Mouse (Mus musculus) lung, postnatal 0 days (tissue): Measurements from ENCODE around the gene Pi16. TPM values are rescaled to one million over a fixed set of nuclear protein-coding genes. Genes with fewer than 3 reads are reported as not detected.
A peak's percentile ranks its signal among the peaks of the same experiment; 100 is the strongest.

ENCODE experiments used
- ATAC-seq: fragments of 200-750 bp; cut with Nextera tagmentation; 2 replicates; pipeline ENCODE4 v1.8.0; 2017; ENCODE audit warnings: moderate library complexity
- DNase-seq: peaks from one replicate; pipeline ENCODE4 v3.0.0-alpha.2; 2016; ENCODE audit warnings: low spot score
- H3K27ac ChIP-seq: fragments of 300-500 bp; sonication (generic); 2 replicates; pipeline ENCODE4 v1.5.1; 2014; ENCODE audit warnings: antibody characterized with exemption, mild to moderate bottlenecking, low read length, mixed read lengths
- H3K27me3 ChIP-seq: fragments of 300-500 bp; sonication (generic); replicated peaks from 2 replicates; pipeline ENCODE4 v1.6.1; 2014; ENCODE audit warnings: low read length, mixed read lengths; ENCODE audit not compliant: insufficient read depth
- H3K36me3 ChIP-seq: fragments of 300-500 bp; sonication (generic); 2 replicates; pipeline ENCODE4 v1.6.1; 2014; ENCODE audit warnings: low read length, mixed read lengths; ENCODE audit not compliant: insufficient read depth
- H3K4me1 ChIP-seq: fragments of 300-500 bp; sonication (generic); 2 replicates; pipeline ENCODE4 v1.6.1; 2014; ENCODE audit warnings: antibody characterized with exemption, low read depth, low read length, mixed read lengths; ENCODE audit not compliant: insufficient read depth
- H3K4me2 ChIP-seq: fragments of 300-500 bp; sonication (generic); replicated peaks from 2 replicates; pipeline ENCODE4 v1.6.1; 2014; ENCODE audit warnings: low read depth, mild to moderate bottlenecking, low read length, moderate library complexity, mixed read lengths
- H3K4me3 ChIP-seq: fragments of 300-500 bp; sonication (generic); 2 replicates; pipeline ENCODE4 v1.5.1; 2014; ENCODE audit warnings: low read depth, low read length
- H3K9ac ChIP-seq: fragments of 300-500 bp; sonication (generic); replicated peaks from 2 replicates; pipeline ENCODE4 v1.6.1; 2014; ENCODE audit warnings: low read depth, mild to moderate bottlenecking
- H3K9me3 ChIP-seq: fragments of 300-500 bp; sonication (generic); 2 replicates; pipeline ENCODE4 v1.6.1; 2016; ENCODE audit warnings: low read length, mixed read lengths
- CTCF ChIP-seq: IDR thresholded peaks from 2 replicates; pipeline ENCODE4 v1.5.1; 2016; ENCODE audit warnings: antibody characterized with exemption, mild to moderate bottlenecking
- EP300 ChIP-seq: IDR thresholded peaks from 2 replicates; pipeline ENCODE4 v1.6.1; 2016; ENCODE audit warnings: antibody characterized with exemption, mild to moderate bottlenecking, control low read depth
- WGBS: fragments of 180-500 bp; shearing (Covaris S2); extraction: QIAGEN DNeasy Blood & Tissue Kit; methylation state at CpG from one replicate; pipeline ENCODE4 v1.1.7; 2014; 5-methylcytosine and 5-hydroxymethylcytosine counted together
- polyA plus RNA-seq: library from polyadenylated mRNA; unstranded; fragments of >200 nt; fragmentation: Nextera tagmentation; extraction: Ambion mirVana; gene quantifications from 2 replicates; pipeline ENCODE4 v1.2.1, GENCODE M21; 2015

The Pi16 gene
- polyA plus RNA-seq, 1 experiment from 2014 or later: 2.8 TPM

DNA sequence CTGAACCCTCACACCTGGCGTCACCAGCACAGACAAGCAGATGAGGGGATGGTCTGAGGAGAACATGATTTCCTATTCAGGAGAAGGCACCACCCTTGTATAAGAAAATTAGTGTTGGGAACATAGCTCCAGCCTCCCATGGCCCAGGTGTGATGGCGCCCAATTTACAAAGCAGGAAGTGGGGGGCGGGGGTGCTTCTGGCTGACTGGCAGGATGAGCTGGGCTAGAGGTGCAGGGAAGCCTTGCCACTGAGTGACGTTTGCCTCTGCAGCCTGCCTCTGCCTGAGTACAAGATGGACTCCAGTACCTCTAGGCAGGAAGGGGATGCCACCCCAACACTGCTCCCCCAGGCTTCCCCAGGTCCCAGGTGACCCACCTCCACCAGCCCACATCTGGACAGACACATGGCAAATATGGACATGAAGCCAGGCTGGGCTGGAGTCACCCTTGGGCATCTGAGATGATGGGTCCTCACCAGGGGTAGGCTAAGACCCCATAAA lies 14.8 kb downstream of the Pi16 start:
- 75% methylated on average over 4 of the region's 4 CpGs for WGBS
- Histone ChIP-seq H3K27me3 (no peaks in the 10 kb centered on the region), H3K9ac (no peak overlapping the region), H3K27ac (no peak overlapping the region), H3K4me3 (no peak overlapping the region), H3K36me3 (peaks cover 41% of the 10 kb centered on the region), H3K4me1 (no peaks in the 10 kb centered on the region), H3K9me3 (no peaks in the 10 kb centered on the region), H3K4me2 (no peak overlapping the region)
- TF ChIP-seq CTCF (no peak), EP300 (no peak)
- ATAC-seq (no peak), DNase-seq (no peak)

DNA sequence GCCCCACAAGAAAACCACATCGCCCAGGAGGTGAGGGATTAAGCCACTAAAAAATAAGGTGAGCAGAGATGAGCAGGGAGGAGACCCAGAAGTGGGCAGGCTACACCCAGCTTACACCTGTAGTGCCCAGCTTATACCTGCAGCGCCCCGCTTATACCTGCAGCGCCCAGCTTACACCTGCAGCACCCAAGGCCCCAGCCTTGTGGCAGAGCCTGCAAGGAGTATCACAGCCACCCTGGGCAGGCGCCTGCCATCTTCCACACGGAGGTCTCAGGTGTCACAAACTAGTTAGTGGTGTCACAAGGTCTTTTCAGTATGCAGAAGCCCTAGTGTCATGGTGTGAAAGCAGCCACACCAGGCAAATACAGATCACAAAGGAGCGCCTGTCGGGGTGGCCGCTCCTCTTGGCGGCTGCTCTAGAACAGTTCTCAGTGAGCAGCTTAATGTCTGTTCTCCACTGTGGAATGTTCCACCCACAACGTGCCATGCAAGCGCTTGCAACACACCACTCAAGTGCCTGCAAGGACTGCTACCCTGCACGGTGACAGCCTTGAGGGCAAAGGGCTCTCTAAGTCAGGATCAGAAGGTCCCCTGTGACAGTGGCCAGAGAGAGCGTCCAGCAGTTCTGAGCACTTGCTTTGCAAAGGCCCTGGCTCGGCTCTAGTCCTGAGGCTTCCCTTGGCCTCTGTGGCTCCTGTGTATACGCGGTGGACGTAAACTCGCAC lies 18.9 kb downstream of the Pi16 start:
- ATAC-seq: peak; percentile 45
- 78% methylated on average over 19 of the region's 19 CpGs for WGBS
- H3K9ac ChIP-seq: no peak overlapping the region
- no peak overlapping the region for H3K4me3 ChIP-seq
- DNase-seq: peak; percentile 64
- H3K4me1 ChIP-seq: peaks cover 10% of the 10 kb centered on the region; the same call in 1 of the 2 replicates
- no peak overlapping the region for H3K4me2 ChIP-seq
- TF ChIP-seq EP300 (no peak), CTCF (no peak)
- H3K27me3 ChIP-seq: no peaks in the 10 kb centered on the region
- H3K9me3 ChIP-seq: no peaks in the 10 kb centered on the region
- peaks cover 56% of the 10 kb centered on the region for H3K36me3 ChIP-seq
- H3K27ac ChIP-seq: 0 out of 2 replicates have a peak overlapping the region, but pooled peaks have one; percentile 32

DNA sequence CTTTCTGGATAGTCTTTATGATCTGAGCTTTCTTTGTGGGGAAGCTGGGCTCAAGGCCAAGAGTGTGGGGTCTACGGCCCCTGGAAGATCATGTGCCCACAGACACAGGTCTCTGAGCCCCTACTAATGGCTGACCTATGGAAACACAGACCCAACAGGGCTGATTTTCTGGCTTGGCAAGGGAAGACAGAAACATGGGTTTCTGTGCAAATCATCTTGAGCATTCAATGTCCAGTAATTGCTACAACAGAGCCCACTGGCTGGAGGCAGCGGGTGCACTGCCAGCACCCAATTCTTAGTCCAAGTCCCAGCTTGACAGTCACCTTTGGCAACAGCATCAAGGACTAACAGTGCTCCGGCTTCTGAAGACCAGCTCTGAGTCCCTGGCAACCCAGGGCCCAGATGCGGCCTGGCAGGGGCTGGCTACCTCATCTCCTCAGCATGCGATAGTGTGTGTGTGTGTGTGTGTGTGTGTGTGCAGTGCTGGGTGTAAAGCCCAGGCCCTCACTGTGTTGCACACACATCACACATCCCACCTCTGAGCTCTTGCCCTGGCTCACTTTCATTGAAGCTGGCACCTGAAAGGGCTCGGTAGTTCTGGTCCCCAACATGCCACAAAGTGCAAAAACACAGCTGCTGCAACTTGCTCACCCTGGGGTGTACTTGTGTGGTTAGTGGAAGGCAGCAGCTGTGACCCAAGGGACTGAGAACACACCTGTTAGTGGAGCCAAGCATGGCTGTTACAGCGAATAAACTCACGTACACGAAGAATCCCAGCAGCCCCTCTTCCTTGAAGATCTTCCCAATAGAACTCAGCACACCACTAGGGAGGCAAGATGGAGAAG lies 20.7 kb downstream of the Pi16 start:
- Histone ChIP-seq H3K4me2 (no peak overlapping the region), H3K9ac (no peak overlapping the region), H3K27ac (no peak overlapping the region), H3K4me1 (peaks cover 25% of the 10 kb centered on the region), H3K36me3 (peaks cover 45% of the 10 kb centered on the region), H3K4me3 (no peak overlapping the region), H3K9me3 (no peaks in the 10 kb centered on the region), H3K27me3 (no peaks in the 10 kb centered on the region)
- ATAC-seq (no peak), DNase-seq (no peak)
- WGBS: 88% methylated on average over 9 of the region's 9 CpGs
- TF ChIP-seq CTCF (no peak), EP300 (no peak)

DNA sequence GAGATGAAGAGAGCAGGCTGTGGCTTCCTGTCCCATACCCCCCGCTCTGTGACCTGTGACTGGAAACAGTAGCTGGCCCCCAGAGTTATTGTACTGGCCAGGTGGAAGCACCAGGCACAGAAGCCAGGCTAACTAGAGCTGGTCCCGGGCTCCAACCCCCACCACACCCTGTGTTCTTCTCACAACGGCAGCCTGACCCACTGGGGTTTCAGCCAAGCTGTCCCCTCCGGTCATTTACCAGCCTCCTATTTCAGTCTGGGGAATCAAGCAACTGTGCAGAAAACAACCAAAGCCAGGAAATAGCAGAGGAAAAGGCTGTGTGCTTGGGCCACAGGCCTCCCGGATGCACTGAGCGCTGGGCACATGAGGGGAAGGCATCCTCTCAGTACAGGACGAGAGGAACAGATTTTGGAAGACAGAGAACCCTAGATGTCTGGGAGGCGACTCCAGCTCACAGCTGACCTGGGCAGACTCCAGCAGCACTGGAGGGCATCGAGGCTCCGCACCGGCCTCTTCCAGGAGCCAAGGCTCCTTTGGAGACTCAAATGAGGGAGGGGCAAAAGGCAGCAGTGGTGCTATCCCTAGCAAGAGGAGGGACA lies 21.8 kb downstream of the Pi16 start:
- 69% methylated on average over 11 of the region's 11 CpGs for WGBS
- H3K9ac ChIP-seq: no peak overlapping the region

DNA sequence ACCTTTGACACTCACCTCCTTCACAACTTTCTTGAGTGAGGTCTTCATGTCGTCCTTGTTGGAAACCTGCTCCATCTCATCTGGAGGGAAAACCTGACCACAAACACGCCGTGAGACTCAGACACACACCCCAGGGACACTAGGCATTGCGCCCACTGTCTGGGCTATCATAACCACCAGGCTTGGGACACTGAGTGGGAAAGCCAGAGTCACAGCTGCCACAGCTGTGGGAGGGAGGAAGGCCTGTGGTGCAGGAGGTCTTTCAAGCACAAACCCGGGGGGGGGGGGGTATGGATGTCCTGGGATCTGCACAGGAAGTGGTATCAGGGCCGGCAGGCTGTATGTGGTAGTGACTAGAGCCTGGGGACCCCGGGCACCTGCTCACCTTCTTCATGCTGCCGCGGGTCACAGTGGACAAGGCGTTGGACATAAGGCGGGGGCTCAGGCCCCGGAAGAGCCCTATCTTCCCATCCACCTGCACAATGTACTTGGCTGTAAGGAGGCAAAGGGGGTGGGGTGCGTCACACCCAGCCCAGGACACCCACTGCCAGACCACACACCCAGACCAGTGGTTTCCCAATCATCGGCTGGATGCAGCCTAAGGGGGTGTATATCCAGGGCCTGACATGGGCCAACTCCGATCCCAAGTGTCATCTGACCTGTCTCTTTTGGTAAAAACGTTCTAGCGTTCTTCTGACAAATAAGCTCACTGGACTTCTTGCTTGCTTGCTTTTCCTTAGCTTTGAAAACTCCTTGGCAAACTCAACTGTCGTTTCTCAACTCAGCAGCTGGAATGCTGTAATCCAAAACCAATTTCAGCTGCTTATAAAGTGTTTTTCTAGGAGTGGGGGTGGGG lies 23.2 kb downstream of the Pi16 start:
- H3K9me3 ChIP-seq: no peaks in the 10 kb centered on the region
- WGBS: 61% methylated on average over 18 of the region's 18 CpGs
- peaks cover 25% of the 10 kb centered on the region for H3K4me1 ChIP-seq
- H3K9ac ChIP-seq: no peak overlapping the region
- H3K27ac ChIP-seq: peak overlapping the region; percentile 92
- ATAC-seq (peak; percentile 58), DNase-seq (peak; percentile 91)
- peak; percentile 63; the same call in 1 of the 2 replicates for TF ChIP-seq EP300
- no peak for TF ChIP-seq CTCF
- peaks cover 29% of the 10 kb centered on the region for H3K36me3 ChIP-seq
- H3K4me3 ChIP-seq: no peak overlapping the region
- H3K27me3 ChIP-seq: no peaks in the 10 kb centered on the region
- H3K4me2 ChIP-seq: peak overlapping the region; percentile 43; the same call in 1 of the 2 replicates

More for the DNA sequence above, 21.8 kb downstream of the Pi16 start:
- Histone ChIP-seq H3K4me1 (peaks cover 25% of the 10 kb centered on the region), H3K9me3 (no peaks in the 10 kb centered on the region), H3K27ac (no peak overlapping the region), H3K36me3 (peaks cover 37% of the 10 kb centered on the region), H3K4me2 (no peak overlapping the region), H3K4me3 (no peak overlapping the region), H3K27me3 (no peaks in the 10 kb centered on the region)
- TF ChIP-seq EP300: no peak
- TF ChIP-seq CTCF: no peak
- DNase-seq (no peak), ATAC-seq (no peak)
